Mouse (Mus musculus) left cerebral cortex, adult 9 months (tissue): ENCODE measurements at regions not wholly inside any gene's neighbourhood (a gene's known extent, or its start where the extent isn't known, plus 50 kb on each side); places are given as distances from the start of the nearest gene placed in this dataset.

Experiments used
- DNase-seq, 2 experiments: peaks; one replicate each; pipeline ENCODE4 v3.0.0; 2022; ENCODE audit warnings: low spot score in 2 of 2

- no peak for DNase-seq
These were observed 246.9 kb upstream of the Fggy start for GRCm38 (mm10) chr4:95310410-95310809.

- no peak for DNase-seq
These were observed 239.5 kb upstream of the Fggy start for GRCm38 (mm10) chr4:95317821-95318290.

GRCm38 (mm10) chr4:95318561-95318960 is 238.7 kb upstream of the Fggy start:
- no peak for DNase-seq

GRCm38 (mm10) chr4:95319036-95319435 is 238.3 kb upstream of the Fggy start:
- no peak for DNase-seq

- DNase-seq: no peak
These were observed 231.4 kb upstream of the Fggy start for GRCm38 (mm10) chr4:95325861-95326260.

- no peak for DNase-seq
These were observed 217.5 kb upstream of the Fggy start for GRCm38 (mm10) chr4:95339822-95340221.

- no peak for DNase-seq
These were observed 216.4 kb upstream of the Fggy start for GRCm38 (mm10) chr4:95340926-95341325.

GRCm38 (mm10) chr4:95346722-95347197 is 210.5 kb upstream of the Fggy start:
- peak; percentile 5 to 20 for DNase-seq

GRCm38 (mm10) chr4:95347436-95347835 is 209.9 kb upstream of the Fggy start:
- no peak for DNase-seq

- no peak for DNase-seq
These were observed 208.7 kb upstream of the Fggy start for GRCm38 (mm10) chr4:95348405-95349123.

GRCm38 (mm10) chr4:95353894-95354319 is 203.4 kb upstream of the Fggy start:
- no peak for DNase-seq

- DNase-seq: no peak
These were observed 198.6 kb upstream of the Fggy start for GRCm38 (mm10) chr4:95358674-95359073.

GRCm38 (mm10) chr4:95360336-95360967 is 196.9 kb upstream of the Fggy start:
- no peak for DNase-seq

- no peak for DNase-seq
These were observed 192.8 kb upstream of the Fggy start for GRCm38 (mm10) chr4:95364376-95365082.

- no peak for DNase-seq
These were observed 180.9 kb upstream of the Fggy start for GRCm38 (mm10) chr4:95376386-95376785.

- no peak for DNase-seq
These were observed 179.8 kb upstream of the Fggy start for GRCm38 (mm10) chr4:95377222-95378134.

GRCm38 (mm10) chr4:95378645-95379044 is 178.7 kb upstream of the Fggy start:
- no peak for DNase-seq

GRCm38 (mm10) chr4:95383216-95383892 is 174.0 kb upstream of the Fggy start:
- DNase-seq: no peak

GRCm38 (mm10) chr4:95385552-95385951 is 171.8 kb upstream of the Fggy start:
- DNase-seq: no peak

GRCm38 (mm10) chr4:95386021-95386420 is 171.3 kb upstream of the Fggy start:
- no peak for DNase-seq

- no peak for DNase-seq
These were observed 168.8 kb upstream of the Fggy start for GRCm38 (mm10) chr4:95388556-95388955.
